Mouse (Mus musculus) MEL (cell line): ENCODE measurements at regions not wholly inside any gene's neighbourhood (a gene's known extent, or its start where the extent isn't known, plus 50 kb on each side); places are given as distances from the start of the nearest gene placed in this dataset.

ENCODE experiments used
- DNase-seq: peaks from one replicate; pipeline ENCODE4 v3.0.0; 2011; ENCODE audit warnings: low read depth, low spot score
- H3K27ac ChIP-seq: 2 replicates; pipeline ENCODE4 v1.5.1; 2012; ENCODE audit warnings: low read depth, mild to moderate bottlenecking, control low read depth, low read length, moderate library complexity; ENCODE audit not compliant: control insufficient read depth
- H3K27me3 ChIP-seq, 2 experiments: fragments of 150-350 bp in 1 of 2; sonication (generic) in 1 of 2; 2 replicates each; pipeline ENCODE4 v1.6.1; 2012; ENCODE audit warnings: low read length in 2 of 2, mild to moderate bottlenecking in 2 of 2, improper control_type of control experiment in 1 of 2, moderate library complexity in 1 of 2; ENCODE audit not compliant: insufficient read depth in 2 of 2, control insufficient read depth in 1 of 2
- H3K36me3 ChIP-seq, 2 experiments: 2 replicates each; pipeline ENCODE4 v1.6.1; 2012 to 2014; ENCODE audit warnings: low read length in 2 of 2, improper control_type of control experiment in 1 of 2, inconsistent platforms in 1 of 2, mild to moderate bottlenecking in 1 of 2; ENCODE audit not compliant: insufficient read depth in 2 of 2, control insufficient read depth in 1 of 2
- H3K4me1 ChIP-seq, 2 experiments: fragments of 150-350 bp in 1 of 2; sonication (generic) in 1 of 2; 2 replicates each; pipeline ENCODE4 v1.6.1; 2012; ENCODE audit warnings: low read length in 2 of 2, improper control_type of control experiment in 1 of 2, mild to moderate bottlenecking in 1 of 2; ENCODE audit not compliant: insufficient read depth in 2 of 2, control insufficient read depth in 1 of 2
- H3K4me3 ChIP-seq, 2 experiments: fragments of 150-350 bp in 1 of 2; sonication (generic) in 1 of 2; 2 replicates each; pipeline ENCODE4 v1.5.1; 2012; ENCODE audit warnings: low read depth in 2 of 2, low read length in 2 of 2, mild to moderate bottlenecking in 2 of 2, moderate library complexity in 2 of 2, control low read depth in 1 of 2, improper control_type of control experiment in 1 of 2; ENCODE audit not compliant: control insufficient read depth in 1 of 2, insufficient read depth in 1 of 2
- H3K79me2 ChIP-seq: 2 replicates; pipeline ENCODE4 v1.6.1; 2012; ENCODE audit warnings: mild to moderate bottlenecking, low read length, moderate library complexity; ENCODE audit not compliant: control insufficient read depth, poor library complexity, insufficient read depth
- H3K9ac ChIP-seq: 2 replicates; pipeline ENCODE4 v1.6.1; 2012; ENCODE audit warnings: low read depth, mild to moderate bottlenecking, control low read depth, low read length, moderate library complexity; ENCODE audit not compliant: control insufficient read depth, poor library complexity, severe bottlenecking
- H3K9me3 ChIP-seq: fragments of 150-350 bp; sonication (generic); replicated peaks from 2 replicates; pipeline ENCODE4 v1.6.1; 2012; ENCODE audit warnings: mild to moderate bottlenecking, low read length, improper control_type of control experiment, moderate library complexity; ENCODE audit not compliant: insufficient read depth
- CHD2 ChIP-seq: IDR thresholded peaks from 2 replicates; pipeline ENCODE4 v1.6.1; 2011; ENCODE audit warnings: low read length, improper control_type of control experiment
- CTCF ChIP-seq, 3 experiments: IDR thresholded peaks in 2 of 3; conservative IDR thresholded peaks in 1 of 3; 2 replicates each; pipeline ENCODE4 v1.5.1; 2011 to 2012; ENCODE audit warnings: low read length in 3 of 3, low read depth in 2 of 3, mild to moderate bottlenecking in 2 of 3, improper control_type of control experiment in 1 of 3, inconsistent platforms in 1 of 3, mixed read lengths in 1 of 3, moderate library complexity in 1 of 3; ENCODE audit not compliant: control insufficient read depth in 1 of 3, insufficient read depth in 1 of 3, poor library complexity in 1 of 3, severe bottlenecking in 1 of 3
- E2F4 ChIP-seq: IDR thresholded peaks from 2 replicates; pipeline ENCODE4 v1.6.1; 2011; ENCODE audit warnings: low read depth, low read length, improper control_type of control experiment, borderline replicate concordance
- ELF1 ChIP-seq: IDR thresholded peaks from 2 replicates; pipeline ENCODE4 v1.6.1; 2014; ENCODE audit warnings: low read depth, mild to moderate bottlenecking, inconsistent platforms, low read length, improper control_type of control experiment, moderate library complexity
- EP300 ChIP-seq, 2 experiments: IDR thresholded peaks; 2 replicates each; pipeline ENCODE4 v1.6.1; 2011; ENCODE audit warnings: improper control_type of control experiment in 2 of 2, low read length in 2 of 2, low read depth in 1 of 2, mild to moderate bottlenecking in 1 of 2
- ETS1 ChIP-seq: IDR thresholded peaks from 2 replicates; pipeline ENCODE4 v1.6.1; 2012; ENCODE audit warnings: low read depth, mild to moderate bottlenecking, inconsistent platforms, low read length, improper control_type of control experiment, moderate library complexity
- GABPA ChIP-seq: IDR thresholded peaks from 2 replicates; pipeline ENCODE4 v1.6.1; 2012; ENCODE audit warnings: low read depth, mild to moderate bottlenecking, inconsistent platforms, low read length, improper control_type of control experiment, moderate library complexity
- GATA1 ChIP-seq: IDR thresholded peaks from 2 replicates; pipeline ENCODE4 v1.6.1; 2011; ENCODE audit warnings: low read depth, low read length, improper control_type of control experiment
- JUND ChIP-seq: IDR thresholded peaks from 2 replicates; pipeline ENCODE4 v1.6.1; 2011; ENCODE audit warnings: low read depth, mild to moderate bottlenecking, improper control_type of control experiment, low read length
- KAT2A ChIP-seq: conservative IDR thresholded peaks from 2 replicates; pipeline ENCODE4 v1.6.1; 2012; ENCODE audit warnings: low read depth, low read length, improper control_type of control experiment, inconsistent platforms
- MAX ChIP-seq: IDR thresholded peaks from 2 replicates; pipeline ENCODE4 v1.6.1; 2011; ENCODE audit warnings: low read length, improper control_type of control experiment
- MEF2A ChIP-seq: IDR thresholded peaks from 2 replicates; pipeline ENCODE4 v1.6.1; 2014; ENCODE audit warnings: low read depth, mild to moderate bottlenecking, inconsistent platforms, low read length, improper control_type of control experiment; ENCODE audit not compliant: poor library complexity, insufficient replicate concordance, severe bottlenecking; ENCODE audit errors: extremely low read depth
- NELFE ChIP-seq: IDR thresholded peaks from 2 replicates; pipeline ENCODE4 v1.6.1; 2011; ENCODE audit warnings: low read depth, low read length, improper control_type of control experiment
- NRF1 ChIP-seq: IDR thresholded peaks from 2 replicates; pipeline ENCODE4 v1.6.1; 2014; ENCODE audit warnings: low read depth, mild to moderate bottlenecking, inconsistent platforms, low read length, improper control_type of control experiment, moderate library complexity; ENCODE audit not compliant: poor library complexity, insufficient read depth, severe bottlenecking
- POLR2A ChIP-seq, 2 experiments: IDR thresholded peaks; 2 replicates each; pipeline ENCODE4 v1.6.1; 2011 to 2012; ENCODE audit warnings: low read length in 2 of 2, mild to moderate bottlenecking in 2 of 2, control low read depth in 1 of 2, improper control_type of control experiment in 1 of 2, low read depth in 1 of 2, moderate library complexity in 1 of 2; ENCODE audit not compliant: control insufficient read depth in 1 of 2, insufficient read depth in 1 of 2, poor library complexity in 1 of 2
- RCOR1 ChIP-seq: IDR thresholded peaks from 2 replicates; pipeline ENCODE4 v1.6.1; 2012; ENCODE audit warnings: low read depth, mild to moderate bottlenecking, inconsistent platforms, low read length, improper control_type of control experiment
- SMC3 ChIP-seq: IDR thresholded peaks from 2 replicates; pipeline ENCODE4 v1.6.1; 2011; ENCODE audit warnings: low read depth, low read length, improper control_type of control experiment
- ZNF384 ChIP-seq: IDR thresholded peaks from 2 replicates; pipeline ENCODE4 v1.6.1; 2012; ENCODE audit warnings: low read depth, mild to moderate bottlenecking, inconsistent platforms, low read length, improper control_type of control experiment

GRCm38 (mm10) chr17:85795820-85796219 lies 107.7 kb upstream of the Six2 start:
- Histone ChIP-seq H3K27me3 (peaks cover 20 to 29% of the 10 kb centered on the region in 2 experiments), H3K27ac (no peak overlapping the region), H3K9ac (no peak overlapping the region), H3K4me3 (no peak overlapping the region), H3K36me3 (no peaks in the 10 kb centered on the region), H3K9me3 (no peaks in the 10 kb centered on the region), H3K79me2 (no peaks in the 10 kb centered on the region), H3K4me1 (no peaks in the 10 kb centered on the region)
- DNase-seq = no peak
- no peak for TF ChIP-seq SMC3
- no peak for TF ChIP-seq RCOR1
- no peak for TF ChIP-seq ETS1
- no peak for TF ChIP-seq ELF1
- TF ChIP-seq GATA1 = no peak
- no peak for TF ChIP-seq MEF2A
- TF ChIP-seq EP300 (IDR thresholded peaks at IDR 0.05; ENCODE audit: low read depth in 1 of 2, low read length in 2 of 2) = no peak
- no peak for TF ChIP-seq NELFE
- TF ChIP-seq GABPA = no peak

GRCm38 (mm10) chr17:85785625-85786294 lies 97.7 kb upstream of the Six2 start:
- peaks cover 5 to 7% of the 10 kb centered on the region in 2 experiments for H3K27me3 ChIP-seq
- no peaks in the 10 kb centered on the region for H3K4me1 ChIP-seq
- TF ChIP-seq E2F4 (no peak), KAT2A (no peak), CHD2 (no peak), CTCF (IDR thresholded peaks at IDR 0.05 in 2 of 3, conservative IDR thresholded peaks at IDR 0.05 in 1 of 3; ENCODE audit: control insufficient read depth in 1 of 3, insufficient read depth in 1 of 3, low read depth in 2 of 3, low read length in 3 of 3, poor library complexity in 1 of 3, severe bottlenecking in 1 of 3) (no peak), NRF1 (no peak), POLR2A (IDR thresholded peaks at IDR 0.05; ENCODE audit: control insufficient read depth in 1 of 2, insufficient read depth in 1 of 2, low read depth in 1 of 2, low read length in 2 of 2, poor library complexity in 1 of 2) (no peak), JUND (no peak), MAX (no peak), ZNF384 (no peak)
- TF ChIP-seq, all 39 proteins: peak for 0
- Histone ChIP-seq H3K9ac (no peak overlapping the region), H3K27ac (no peak overlapping the region), H3K79me2 (no peaks in the 10 kb centered on the region), H3K9me3 (no peaks in the 10 kb centered on the region), H3K4me3 (no peak overlapping the region), H3K36me3 (no peaks in the 10 kb centered on the region)
- no peak for DNase-seq
